Mouse (Mus musculus) kidney, adult 11 months (tissue): ENCODE data around the gene Slc2a4.
"Not testable (repeated sequence)": the region's sequence is repeated elsewhere in the genome, so short reads cannot be mapped to it uniquely, and the experiment has no call there.

Experiments
- DNase-seq: peaks from one replicate; pipeline ENCODE4 v3.0.0; 2022

The Slc2a4 gene

DNA sequence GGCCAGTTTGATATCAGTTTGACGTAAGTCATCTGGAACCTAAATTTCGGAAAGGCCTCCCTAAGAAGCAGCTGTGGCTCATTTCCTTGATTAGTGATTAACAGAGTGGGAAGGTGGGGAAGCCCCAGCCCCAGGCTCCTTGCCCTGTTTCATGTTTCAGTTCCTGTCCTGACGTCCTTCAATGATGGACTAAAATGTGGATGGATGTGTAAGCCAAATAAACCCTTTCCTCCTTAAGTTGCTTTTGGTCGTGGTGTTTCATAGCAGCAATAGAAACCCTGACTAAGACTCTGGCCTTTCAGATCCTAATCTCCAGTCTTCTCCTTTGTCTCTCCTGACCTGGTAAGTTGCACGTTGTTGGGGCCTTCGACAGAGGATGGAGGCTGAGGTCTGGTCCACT lies 22.2 kb upstream of the Slc2a4 start:
- DNase-seq, result no peak

DNA sequence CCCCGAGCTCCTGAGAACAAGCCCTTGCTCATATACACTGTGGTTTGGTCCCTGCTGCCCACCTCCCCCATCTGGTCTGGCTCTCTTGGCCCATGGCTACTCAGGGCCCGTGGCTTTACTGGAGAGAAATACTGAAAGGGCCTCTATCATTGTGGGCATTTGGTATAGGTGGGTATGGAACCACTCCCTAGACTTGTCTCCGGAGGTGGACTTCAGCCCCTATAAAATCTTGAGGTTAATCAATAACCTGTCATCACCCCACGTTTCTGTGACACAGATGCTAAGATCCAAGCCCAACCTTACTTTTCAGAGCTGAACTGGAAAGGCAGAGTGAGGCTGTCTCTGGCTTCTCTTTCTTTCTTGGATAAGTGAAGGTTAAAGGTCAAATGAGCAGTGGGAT lies 20.8 kb upstream of the Slc2a4 start:
- no peak for DNase-seq

DNA sequence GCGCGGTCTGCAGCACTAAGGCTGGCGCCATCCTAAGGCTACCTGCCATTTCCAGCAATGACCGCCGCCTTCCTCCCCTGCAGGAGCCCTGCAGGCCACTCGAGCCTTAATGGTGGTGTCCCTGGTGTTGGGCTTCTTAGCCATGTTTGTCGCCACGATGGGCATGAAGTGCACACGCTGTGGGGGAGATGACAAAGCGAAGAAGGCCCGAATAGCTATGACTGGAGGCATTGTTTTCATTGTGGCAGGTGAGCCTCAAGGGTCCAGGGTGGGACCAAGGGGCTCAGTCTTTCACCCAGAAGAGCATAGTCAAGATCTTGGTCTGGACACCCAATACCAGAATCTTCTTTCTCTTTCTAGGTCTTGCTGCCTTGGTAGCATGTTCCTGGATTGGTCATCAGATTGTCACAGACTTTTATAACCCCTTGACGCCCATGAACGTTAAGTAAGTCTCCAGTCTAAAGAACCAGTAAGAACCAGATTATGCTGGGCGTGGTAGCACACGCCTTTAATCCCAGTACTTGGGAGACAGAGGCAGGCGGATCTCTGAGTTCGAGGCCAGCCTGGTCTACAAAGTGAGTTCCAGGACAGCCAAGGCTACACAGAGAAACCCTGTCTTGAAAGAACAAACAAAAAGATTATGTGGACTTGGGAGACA lies 19.0 kb upstream of the Slc2a4 start:
- DNase-seq, result no peak

DNA sequence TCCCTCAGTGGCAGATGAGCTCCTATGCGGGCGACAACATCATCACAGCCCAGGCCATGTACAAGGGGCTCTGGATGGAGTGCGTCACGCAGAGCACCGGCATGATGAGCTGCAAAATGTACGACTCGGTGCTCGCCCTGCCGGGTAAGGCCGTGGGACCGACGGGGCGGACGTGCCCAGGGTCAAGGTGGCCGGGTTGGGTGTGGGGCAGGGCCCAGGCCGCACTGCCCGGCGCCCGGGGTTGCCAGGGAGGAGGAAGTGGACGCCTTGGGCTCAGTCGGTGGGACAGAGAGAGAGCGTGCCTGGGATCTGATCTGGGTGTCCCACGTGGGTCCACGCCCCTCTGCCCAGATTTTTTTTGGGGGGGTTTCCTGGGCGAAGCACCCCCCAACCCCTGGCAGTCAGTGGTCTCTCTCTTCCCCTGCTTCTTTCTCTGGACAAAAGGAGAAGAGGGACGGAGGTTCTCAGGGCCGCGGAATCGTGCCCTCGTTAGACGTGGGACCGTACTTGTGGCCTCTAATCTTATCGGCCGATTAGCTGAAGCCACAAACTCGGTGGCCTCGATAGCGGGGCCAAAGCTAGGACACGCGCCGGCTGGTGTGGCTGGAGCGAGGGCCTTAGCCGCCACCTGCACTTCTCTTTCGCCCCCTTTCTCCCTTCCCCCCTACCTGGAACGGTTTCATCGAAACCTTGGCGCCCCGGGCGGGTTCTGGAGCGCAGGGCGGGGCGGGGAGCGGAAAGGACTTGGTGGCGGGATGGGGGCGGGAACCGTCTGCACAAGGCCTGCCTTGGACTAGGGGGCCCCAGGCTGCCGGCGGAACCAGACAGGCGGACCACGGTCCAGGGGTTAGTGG lies 18.2 kb upstream of the Slc2a4 start:
- DNase-seq, result peak; percentile 60

DNA sequence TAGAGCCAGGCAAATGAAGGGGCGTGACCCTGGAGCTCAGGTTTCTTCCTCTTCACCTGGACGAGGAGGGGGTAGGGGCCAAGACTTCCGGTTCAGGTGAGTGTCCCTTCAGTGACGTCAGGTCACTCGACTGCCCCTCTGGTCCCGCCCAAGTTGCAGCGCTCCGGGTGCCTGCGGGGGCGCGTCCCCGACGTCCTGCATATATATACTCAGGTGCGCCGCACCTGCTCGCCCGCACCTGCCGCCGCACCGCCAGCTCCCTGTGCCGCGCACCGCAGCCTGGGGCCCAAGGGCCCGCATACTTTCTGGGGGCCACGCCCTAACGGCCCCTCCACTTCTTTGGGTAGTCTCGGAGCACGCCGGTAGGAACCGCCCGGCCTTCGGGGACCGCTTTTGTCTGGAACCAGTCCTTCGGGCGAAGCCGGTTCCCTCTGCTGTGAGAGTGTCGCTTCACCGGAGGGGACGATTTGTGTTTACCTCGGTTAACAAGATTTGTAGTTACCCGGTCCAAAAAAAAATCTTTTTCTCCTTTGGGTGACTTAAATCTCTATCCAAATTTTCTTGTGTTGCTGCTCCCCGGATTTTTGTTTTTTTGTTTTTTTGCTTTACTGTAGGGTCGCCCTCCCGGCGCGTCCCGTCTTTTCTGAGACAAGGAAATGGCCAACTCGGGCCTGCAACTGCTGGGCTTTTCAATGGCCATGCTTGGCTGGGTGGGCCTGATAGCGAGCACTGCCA lies 17.4 kb upstream of the Slc2a4 start:
- DNase-seq, result peak; percentile 80

DNA sequence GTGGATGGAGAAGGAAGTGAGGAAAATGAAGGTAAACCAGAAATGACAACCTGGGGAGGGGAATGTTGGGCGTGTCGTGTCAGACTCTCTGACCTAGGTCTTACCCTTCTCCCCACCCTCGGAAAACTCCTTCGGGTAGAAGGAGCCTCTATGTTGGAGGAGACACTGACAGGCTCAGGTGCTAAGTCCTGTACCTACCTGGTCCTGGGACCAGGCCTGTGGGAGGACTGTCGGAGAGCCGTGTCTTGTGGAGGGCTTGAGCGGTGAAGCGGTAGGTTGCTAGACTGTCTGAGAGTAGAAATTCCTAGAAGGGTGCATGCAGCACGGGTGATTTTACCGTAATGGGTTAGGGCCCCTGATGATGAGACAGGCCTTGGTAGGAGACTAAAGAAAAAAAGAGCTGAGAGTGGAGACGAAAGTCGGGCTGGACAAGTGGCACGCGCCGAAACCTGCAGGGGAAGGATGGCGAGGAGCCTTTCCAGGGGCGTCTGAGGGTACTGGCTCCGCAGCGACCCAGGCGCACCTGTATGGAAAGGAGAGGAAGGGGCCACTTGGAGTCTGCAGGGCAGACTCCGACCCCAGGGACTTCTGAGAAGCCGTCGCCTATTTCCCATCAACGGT lies 16.8 kb upstream of the Slc2a4 start, which contains the start of gene Cldn7:
Gene Cldn7 (plus strand): TSS at position 130 of the 621 bp plus-strand sequence.
- no peak for DNase-seq

DNA sequence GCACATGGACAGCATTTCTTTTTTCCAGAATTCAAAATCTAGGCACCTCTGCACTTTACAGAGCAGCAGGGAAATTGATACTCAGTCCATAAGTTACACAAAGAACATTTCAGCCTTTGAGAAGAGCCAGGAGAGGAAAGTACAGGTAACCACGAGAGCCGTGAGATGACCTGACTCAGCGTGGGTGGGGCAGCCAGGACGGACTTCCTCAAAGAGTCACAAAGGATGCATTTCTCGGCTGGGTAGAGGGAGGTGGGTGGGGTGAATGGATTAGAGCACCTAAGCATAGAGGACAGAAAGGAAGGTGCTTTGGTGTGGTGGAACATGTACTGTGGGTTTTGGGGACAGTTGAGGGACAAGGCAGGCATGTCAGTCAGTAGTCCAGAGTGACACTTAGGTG lies 13.9 kb upstream of the Slc2a4 start:
- no peak for DNase-seq

DNA sequence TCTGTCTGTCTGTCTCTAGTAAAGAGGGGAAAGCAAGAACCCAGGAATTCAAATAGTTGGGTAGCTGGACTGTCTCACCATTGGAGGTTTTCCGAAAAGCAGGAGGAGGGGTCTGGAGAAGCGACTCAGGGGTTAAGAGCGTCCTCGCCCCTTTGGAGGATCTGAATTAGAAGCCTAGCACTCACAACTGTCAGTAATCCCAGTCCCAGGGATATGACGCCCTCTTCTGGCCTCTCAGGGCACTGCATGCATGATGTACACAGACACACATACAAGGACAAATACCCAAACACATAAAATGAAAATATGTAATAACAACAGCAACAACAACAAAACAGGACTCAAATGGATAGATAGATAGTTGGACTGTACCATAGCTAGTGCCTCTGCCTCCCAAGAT lies 12.6 kb upstream of the Slc2a4 start:
- DNase-seq, result no peak

DNA sequence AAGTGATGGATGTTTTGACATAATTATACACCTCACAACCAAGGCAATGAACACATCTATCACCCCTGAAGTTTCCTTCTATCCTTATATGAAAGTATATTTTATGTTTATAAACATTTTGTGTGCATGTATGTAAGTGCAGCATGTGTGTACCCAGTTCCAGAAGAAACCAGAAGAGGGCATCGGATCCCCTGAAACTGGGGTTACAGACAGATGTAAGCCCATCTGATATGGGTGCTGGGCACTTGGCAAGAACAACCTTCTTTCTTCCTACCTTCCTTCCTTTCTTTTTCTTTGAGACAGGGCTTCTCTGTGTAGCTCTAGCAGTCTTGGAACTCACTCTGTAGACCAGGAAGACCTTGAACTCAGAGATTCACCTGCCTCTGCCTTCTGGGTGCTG lies 8.2 kb upstream of the Slc2a4 start:
- DNase-seq, result no peak

DNA sequence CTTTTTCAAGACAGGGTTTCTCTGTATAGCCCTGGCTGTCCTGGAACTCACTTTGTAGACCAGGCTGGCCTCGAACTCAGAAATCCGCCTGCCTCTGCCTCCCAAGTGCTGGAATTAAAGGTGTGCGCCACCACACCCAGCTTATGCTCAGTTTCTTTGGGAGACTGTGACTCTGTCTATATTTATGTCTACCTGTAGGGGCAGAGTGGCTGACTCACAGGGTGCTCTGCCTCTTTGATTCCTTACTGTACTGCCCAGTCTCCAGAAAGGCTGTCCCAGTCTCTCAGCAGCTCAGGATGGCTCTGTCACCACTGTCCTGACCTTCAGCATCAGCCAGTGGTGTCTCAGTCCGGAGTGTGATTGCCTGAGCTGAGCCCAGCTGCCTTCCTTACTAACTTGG lies 7.6 kb upstream of the Slc2a4 start:
- DNase-seq, result not testable (repeated sequence)

DNA sequence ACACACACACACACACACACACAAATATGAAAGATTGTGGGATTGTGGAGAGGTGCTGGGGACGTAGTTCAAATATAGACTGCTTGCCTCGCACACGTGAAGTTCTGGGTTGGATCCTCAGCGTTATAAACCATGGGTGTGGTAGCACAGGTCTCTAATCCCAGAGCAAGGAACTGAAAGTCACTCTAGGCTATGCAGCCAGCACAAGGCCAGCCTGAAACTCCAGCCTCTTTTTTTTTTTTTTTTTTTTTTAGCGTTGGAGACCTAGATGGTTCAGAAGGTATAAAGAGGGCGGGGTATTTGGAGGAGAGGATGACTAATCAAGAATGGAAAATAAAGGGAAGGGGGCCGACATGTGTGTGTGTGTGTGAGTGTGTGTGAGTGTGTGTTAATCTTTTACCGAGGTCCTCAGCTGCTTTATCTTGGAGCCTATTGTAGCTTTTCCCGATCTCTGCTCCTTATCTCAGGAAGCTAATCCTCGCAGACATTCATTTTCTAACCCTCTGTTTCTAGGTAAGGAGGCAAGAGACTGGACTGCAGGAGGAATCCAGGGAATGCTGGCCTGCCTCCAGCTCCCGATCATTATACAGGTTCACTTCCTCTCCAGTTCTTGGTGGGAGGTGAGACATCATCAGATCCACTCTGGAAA lies 5.4 kb upstream of the Slc2a4 start:
- no peak for DNase-seq

DNA sequence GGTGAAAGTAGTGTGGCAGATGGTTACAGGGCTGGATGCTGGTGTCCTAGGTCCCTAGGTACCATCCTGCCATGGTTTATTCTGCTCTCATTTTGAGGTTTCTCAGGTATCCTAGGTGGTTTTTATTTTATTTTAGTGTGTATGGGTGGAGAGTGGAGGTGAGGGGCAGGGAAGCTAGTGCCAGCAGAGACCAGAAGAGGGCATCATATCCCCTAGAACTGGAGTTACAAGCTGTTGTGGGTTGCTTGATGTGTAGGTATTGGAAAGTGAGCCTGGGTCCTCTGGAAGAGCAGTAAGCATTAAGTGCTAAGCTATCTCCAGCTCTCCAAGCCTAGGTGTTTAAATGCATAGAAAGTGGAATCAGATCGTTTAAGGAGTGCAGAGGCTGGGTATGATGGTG lies 4.3 kb upstream of the Slc2a4 start:
- no peak for DNase-seq

DNA sequence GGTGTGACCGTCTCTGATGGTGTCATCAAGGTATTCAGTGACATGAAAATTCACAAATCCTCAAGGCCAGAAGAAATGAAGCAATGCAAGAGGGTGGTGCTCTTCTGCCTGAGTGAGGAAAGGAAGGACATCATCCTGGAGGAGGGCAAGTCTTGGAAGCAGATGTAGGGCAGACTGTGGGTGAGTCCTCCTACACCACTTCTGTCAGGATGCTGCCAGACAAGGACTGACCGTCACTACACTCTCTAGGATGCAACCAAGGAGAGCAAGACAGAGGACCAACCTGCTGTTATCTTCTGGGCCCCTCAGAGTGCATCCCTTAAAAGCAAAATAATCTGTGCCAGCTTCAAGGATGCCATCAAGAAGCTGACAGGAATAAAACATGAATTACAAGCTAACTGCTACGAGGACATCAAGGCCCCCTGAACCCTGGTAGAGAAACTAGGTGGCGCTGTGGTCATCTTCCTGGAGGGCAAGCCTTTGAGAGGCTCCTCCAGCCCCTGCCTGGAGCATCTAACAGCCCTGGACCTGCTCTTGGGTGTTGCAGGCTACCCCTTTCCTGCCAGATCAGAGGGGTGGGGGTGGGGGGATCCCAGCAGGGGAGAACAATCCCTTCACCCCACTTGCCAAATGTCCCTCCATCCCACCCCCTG lies 2.9 kb upstream of the Slc2a4 start:
- DNase-seq, result no peak

DNA sequence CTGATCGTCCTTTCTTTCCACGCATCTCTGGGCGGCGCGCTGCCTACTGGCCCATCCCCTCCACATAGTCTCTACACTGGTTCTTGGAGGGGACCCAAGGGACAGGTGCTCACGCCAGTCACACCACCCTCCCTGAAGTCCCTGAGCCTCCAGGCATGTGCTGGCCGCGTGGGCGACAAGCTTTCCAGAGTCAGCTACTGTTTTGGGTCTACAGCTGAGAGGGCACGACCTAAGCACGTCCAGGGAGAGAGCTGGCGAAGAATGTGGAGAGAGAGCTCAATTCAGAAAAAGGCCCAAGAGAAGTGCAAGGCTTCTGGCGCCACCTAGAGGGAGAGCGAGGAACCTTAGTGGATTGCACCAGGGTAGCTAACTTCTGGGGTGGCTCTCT lies 769 bp upstream of the Slc2a4 start:
- peak; percentile 89 for DNase-seq

DNA sequence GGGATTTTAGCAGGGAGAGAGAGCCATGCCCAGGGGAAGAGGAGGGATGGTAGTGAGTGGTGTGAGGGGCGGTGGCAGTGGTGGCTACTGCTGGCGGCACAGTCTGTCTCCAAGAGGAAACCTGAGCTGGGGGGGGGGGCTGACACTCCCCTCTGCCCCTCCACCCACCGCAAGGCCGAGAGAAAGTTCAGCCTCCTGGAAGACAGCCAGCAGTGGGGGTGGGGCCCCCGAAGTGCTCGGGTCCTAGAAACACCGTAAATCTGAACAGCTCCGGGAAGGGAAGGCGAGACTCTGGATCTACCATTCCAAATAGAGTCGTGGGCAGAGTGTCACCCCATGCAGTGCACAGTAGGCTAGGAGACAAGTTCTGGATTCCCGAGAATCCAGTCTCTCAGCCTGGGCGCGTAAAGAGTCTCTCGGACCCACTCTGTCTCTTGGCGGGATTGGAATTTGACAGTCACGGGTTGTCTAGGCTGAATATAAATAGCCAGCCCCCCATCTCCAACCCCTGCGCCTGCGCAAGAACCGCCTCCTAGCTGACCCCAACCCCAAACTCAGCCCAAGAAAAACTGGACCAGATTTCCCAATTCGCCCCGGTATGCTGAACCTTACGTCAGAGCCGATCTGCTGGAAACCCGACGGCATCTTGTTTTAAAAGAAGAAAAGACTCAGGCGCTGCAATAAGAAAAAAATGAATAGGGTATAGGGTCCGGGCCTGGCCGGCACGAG lies 487 bp downstream of the Slc2a4 start:
- peak; percentile 64 for DNase-seq

DNA sequence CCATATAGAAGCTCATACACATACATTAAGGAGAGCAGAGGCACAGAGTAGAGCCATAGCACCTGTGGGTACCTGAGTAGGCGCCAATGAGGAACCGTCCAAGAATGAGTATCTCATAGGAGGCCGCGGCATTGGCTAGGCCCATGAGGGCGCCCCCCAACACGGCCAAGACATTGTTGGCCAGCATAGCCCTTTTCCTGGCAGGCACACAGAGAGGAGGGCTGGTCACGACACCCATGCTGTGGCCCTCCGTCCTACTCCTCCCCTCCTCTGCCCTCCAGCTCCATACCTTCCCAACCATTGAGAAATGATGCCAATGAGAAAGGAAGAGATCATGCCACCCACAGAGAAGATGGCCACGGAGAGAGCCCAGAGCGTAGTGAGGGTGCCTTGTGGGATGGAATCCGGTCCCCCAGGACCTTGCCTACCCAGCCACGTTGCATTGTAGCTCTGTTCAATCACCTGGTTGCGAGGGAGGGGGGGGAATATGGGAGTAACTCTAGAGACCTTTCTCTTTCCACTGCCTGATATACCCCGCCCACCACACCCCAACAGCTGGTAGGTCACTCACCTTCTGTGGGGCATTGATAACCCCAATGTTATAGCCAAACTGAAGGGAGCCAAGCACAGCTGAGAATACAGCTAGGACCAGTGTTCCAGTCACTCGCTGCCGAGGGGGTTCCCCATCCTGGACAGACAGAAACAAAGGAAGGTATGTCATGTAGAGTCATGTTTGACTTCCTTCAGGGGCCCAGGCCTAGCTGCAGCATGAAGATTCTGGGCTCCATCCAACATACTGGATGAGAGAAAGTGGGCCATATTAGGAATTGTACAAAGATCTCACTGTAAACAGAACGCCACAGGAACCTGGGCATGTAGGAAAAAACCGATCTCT lies 1.7 kb downstream of the Slc2a4 start:
- DNase-seq, result no peak

DNA sequence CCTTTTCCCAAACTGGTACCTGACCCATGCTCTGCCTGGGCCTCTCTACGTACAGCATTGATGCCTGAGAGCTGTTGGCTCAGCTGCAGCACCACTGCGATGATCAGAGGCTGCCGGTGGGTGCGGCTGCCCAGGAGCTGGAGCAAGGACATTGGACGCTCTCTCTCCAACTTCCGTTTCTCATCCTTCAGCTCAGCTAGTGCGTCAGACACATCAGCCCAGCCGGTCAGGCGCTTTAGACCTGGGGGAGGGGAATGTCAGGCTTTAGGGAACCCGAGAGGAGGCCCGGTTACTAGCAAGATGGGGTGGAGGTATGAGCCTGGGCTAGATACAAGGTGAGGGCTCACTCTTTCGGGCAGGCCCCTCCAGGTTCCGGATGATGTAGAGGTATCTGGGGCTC lies 2.8 kb downstream of the Slc2a4 start:
- no peak for DNase-seq

DNA sequence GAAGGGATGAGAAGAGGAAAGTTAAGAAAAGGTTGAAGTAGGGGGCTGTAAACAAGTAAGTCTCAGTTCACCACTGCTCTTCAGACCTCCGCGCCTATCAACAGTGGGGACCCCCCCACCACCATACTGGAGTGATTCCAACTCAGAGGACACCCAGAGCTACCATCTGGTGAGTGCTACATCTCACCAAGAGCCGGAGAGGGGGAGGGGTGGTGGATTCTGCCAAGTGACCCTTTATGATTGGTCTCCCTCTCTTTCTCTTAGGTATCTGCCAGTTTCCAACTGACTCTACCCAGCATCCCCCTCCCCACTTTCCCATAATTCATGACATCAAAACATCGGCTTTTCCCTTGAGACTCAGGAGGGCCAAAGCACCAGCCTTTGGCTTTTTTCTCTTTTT lies 7.0 kb downstream of the Slc2a4 start:
- no peak for DNase-seq

DNA sequence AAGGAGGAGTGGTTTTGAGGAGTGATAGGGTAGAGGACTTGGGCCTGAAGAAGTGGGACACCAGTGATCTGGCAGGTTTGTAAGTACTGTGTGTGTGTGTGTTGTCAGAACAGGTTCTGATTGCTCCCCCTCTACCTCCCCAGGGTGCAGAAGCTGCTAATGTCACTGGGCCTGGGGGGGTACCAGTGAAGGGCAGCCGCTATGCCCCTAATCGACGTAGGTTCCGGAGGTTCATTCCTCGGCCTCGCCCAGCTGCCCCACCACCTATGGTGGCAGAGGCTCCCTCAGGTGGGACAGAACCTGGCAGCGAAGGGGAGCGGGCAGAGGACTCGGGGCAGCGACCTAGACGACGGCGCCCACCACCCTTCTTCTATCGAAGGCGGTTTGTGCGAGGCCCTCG lies 8.3 kb downstream of the Slc2a4 start:
- no peak for DNase-seq

DNA sequence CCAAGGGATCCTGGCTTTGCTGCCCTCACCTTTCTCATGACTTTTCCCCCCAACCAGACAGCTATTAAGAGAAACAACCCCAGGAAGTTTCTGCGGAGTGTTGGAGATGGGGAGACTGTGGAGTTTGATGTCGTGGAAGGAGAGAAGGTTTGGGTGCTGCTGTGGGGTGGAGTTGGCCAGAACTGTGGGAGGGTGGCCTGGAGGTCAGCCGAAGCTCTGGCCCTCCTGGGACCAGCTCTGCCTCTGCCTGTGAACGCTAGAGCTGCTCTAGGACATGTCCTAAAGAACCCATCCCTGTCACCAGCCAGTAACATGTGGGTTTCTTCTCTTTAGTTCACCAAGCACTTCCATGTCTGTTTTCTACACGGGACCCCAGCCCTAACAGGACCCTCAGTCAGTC lies 8.8 kb downstream of the Slc2a4 start:
- no peak for DNase-seq
